Mouse (Mus musculus) lung, adult 2 months (tissue): ENCODE results near the gene Tyw1.

Experiments
- CTCF ChIP-seq: fragments of 200-500 bp; IDR thresholded peaks from 2 replicates; pipeline ENCODE4 v1.5.1; 2011; ENCODE audit warnings: mild to moderate bottlenecking, low read length, control low read depth; ENCODE audit not compliant: insufficient read depth
- POLR2A ChIP-seq: fragments of 200-500 bp; IDR thresholded peaks from 2 replicates; pipeline ENCODE4 v1.6.1; 2011; ENCODE audit warnings: low read depth, mild to moderate bottlenecking, control low read depth, low read length, borderline replicate concordance; ENCODE audit errors: extremely low read depth

DNA sequence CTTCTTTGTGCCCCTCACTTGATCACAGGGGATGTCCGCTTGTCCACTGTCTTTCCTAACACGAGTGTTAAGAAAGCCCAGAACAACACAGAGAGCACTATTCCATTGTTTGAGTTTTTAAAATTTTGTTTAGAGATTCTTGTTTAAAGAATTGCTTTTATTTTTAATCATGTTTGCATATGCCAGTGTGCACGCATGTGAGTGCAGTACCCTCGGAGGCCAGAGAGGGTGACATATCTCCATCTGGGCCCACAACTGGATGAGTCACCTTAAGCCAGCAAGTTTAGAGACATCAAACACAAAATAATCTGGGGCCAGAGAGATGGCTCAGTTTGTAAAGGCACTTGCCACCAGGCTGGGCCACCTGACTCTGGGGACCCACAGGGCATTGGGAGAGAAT is 80.0 kb downstream of the Tyw1 start:
- no peak for TF ChIP-seq CTCF
- TF ChIP-seq POLR2A, result no peak
